Mouse (Mus musculus) heart, embryonic 13.5 days (tissue): ENCODE results near the gene Preb. TPM values are rescaled to one million over a fixed set of nuclear protein-coding genes. Genes with fewer than 3 reads are reported as not detected.

Experiments
- ATAC-seq: fragments of 200-750 bp; cut with Nextera tagmentation; 2 replicates; pipeline ENCODE4 v1.8.0; 2017; ENCODE audit warnings: moderate TSS enrichment; ENCODE audit not compliant: insufficient number of reproducible peaks, low FRiP score, low TSS enrichment; ENCODE audit errors: extremely low read depth
- H3K27ac ChIP-seq: fragments of 300-500 bp; sonication (generic); replicated peaks from 2 replicates; pipeline ENCODE4 v1.5.1; 2015; ENCODE audit warnings: moderate library complexity, mild to moderate bottlenecking, inconsistent platforms
- H3K27me3 ChIP-seq: fragments of 300-500 bp; sonication (generic); replicated peaks from 2 replicates; pipeline ENCODE4 v1.6.1; 2015; ENCODE audit warnings: mild to moderate bottlenecking, inconsistent platforms
- H3K36me3 ChIP-seq: fragments of 300-500 bp; sonication (generic); 2 replicates; pipeline ENCODE4 v1.6.1; 2015; ENCODE audit warnings: mild to moderate bottlenecking, inconsistent platforms
- H3K4me1 ChIP-seq: fragments of 300-500 bp; sonication (generic); 2 replicates; pipeline ENCODE4 v1.6.1; 2015; ENCODE audit warnings: inconsistent platforms
- H3K4me2 ChIP-seq: fragments of 300-500 bp; sonication (generic); 2 replicates; pipeline ENCODE4 v1.6.1; 2015; ENCODE audit warnings: inconsistent platforms, mild to moderate bottlenecking, moderate library complexity
- H3K4me3 ChIP-seq: fragments of 300-500 bp; sonication (generic); 2 replicates; pipeline ENCODE4 v1.5.1; 2015; ENCODE audit warnings: moderate library complexity, mild to moderate bottlenecking, inconsistent platforms
- H3K9ac ChIP-seq: fragments of 300-500 bp; sonication (generic); 2 replicates; pipeline ENCODE4 v1.6.1; 2015; ENCODE audit warnings: inconsistent platforms, mild to moderate bottlenecking, moderate library complexity
- H3K9me3 ChIP-seq: fragments of 300-500 bp; sonication (generic); 2 replicates; pipeline ENCODE4 v1.6.1; 2016; ENCODE audit warnings: inconsistent platforms
- WGBS: fragments of 180-500 bp; shearing (Covaris S2); methylation state at CpG from one replicate; pipeline ENCODE4 v1.1.7; 2015; ENCODE audit warnings: mixed read lengths; 5-methylcytosine and 5-hydroxymethylcytosine counted together
- polyA plus RNA-seq: library from polyadenylated mRNA; unstranded; fragments of >200 nt; fragmentation: Nextera tagmentation; extraction: Ambion mirVana; gene quantifications from 2 replicates; pipeline ENCODE4 v1.2.1, GENCODE M21; 2015

Preb gene
- polyA plus RNA-seq, 1 experiment from 2014 or later = 79.6 TPM

GRCm38 (mm10) chr5:30914101-30914635 lies 46.0 kb downstream of the Preb start:
- Histone ChIP-seq H3K36me3 (peaks cover 26% of the 10 kb centered on the region), H3K4me2 (peak overlapping the region; percentile 79), H3K4me1 (peaks cover 88% of the 10 kb centered on the region), H3K27ac (peak overlapping the region; percentile 96), H3K9ac (peak overlapping the region; percentile 83), H3K4me3 (peak overlapping the region; percentile 59), H3K9me3 (no peaks in the 10 kb centered on the region), H3K27me3 (no peaks in the 10 kb centered on the region)
- 48% methylated on average over 7 of the region's 7 CpGs for WGBS
- no peak for ATAC-seq

- no peaks in the 10 kb centered on the region for H3K27me3 ChIP-seq
- 17% methylated on average over 13 of the region's 13 CpGs for WGBS
- peak within 1 kb of the TSS; percentile 83 for H3K9ac ChIP-seq
- H3K9me3 ChIP-seq = no peaks in the 10 kb centered on the region
- H3K4me2 ChIP-seq = peak within 1 kb of the TSS; percentile 79
- H3K4me1 ChIP-seq = peaks cover 95% of the 10 kb centered on the region
- ATAC-seq = peak; percentile 58
- H3K4me3 ChIP-seq = peak within 1 kb of the TSS; percentile 59
- peak within 1 kb of the TSS; percentile 96 for H3K27ac ChIP-seq
- peaks cover 17% of the 10 kb centered on the region for H3K36me3 ChIP-seq
These were observed 46.9 kb downstream of the Preb start, which contains the start of gene Emilin1 for GRCm38 (mm10) chr5:30913060-30913841. Gene Emilin1 (plus strand): TSS chr5:30913402.

- no peak for ATAC-seq
- H3K9me3 ChIP-seq = no peaks in the 10 kb centered on the region
- H3K27me3 ChIP-seq = no peaks in the 10 kb centered on the region
- WGBS = 55% methylated on average over 5 of the region's 5 CpGs
- peak overlapping the region; percentile 79; the same call in 1 of the 2 replicates for H3K4me2 ChIP-seq
- H3K27ac ChIP-seq = peak overlapping the region; percentile 96
- peaks cover 92% of the 10 kb centered on the region for H3K4me1 ChIP-seq
- peaks cover 6% of the 10 kb centered on the region for H3K36me3 ChIP-seq
- peak overlapping the region; percentile 83 for H3K9ac ChIP-seq
- H3K4me3 ChIP-seq = no peak overlapping the region
These were observed 48.0 kb downstream of the Preb start for GRCm38 (mm10) chr5:30912156-30912555.

GRCm38 (mm10) chr5:30910481-30910880 lies 49.7 kb downstream of the Preb start:
- H3K27me3 ChIP-seq = no peaks in the 10 kb centered on the region
- H3K4me1 ChIP-seq = peaks cover 91% of the 10 kb centered on the region
- no peak overlapping the region for H3K9ac ChIP-seq
- ATAC-seq = no peak
- H3K4me2 ChIP-seq = no peak overlapping the region
- H3K27ac ChIP-seq = peak overlapping the region; percentile 96
- H3K36me3 ChIP-seq = peaks cover 7% of the 10 kb centered on the region
- no peak overlapping the region for H3K4me3 ChIP-seq
- no peaks in the 10 kb centered on the region for H3K9me3 ChIP-seq

GRCm38 (mm10) chr5:30909863-30910262 lies 50.3 kb downstream of the Preb start:
- no peak for ATAC-seq
- H3K4me2 ChIP-seq = no peak overlapping the region
- H3K4me1 ChIP-seq = peaks cover 91% of the 10 kb centered on the region

GRCm38 (mm10) chr5:30909300-30909659 lies 50.9 kb downstream of the Preb start:
- no peaks in the 10 kb centered on the region for H3K9me3 ChIP-seq
- ATAC-seq = no peak
- peaks cover 86% of the 10 kb centered on the region for H3K4me1 ChIP-seq
- H3K27me3 ChIP-seq = no peaks in the 10 kb centered on the region
- peak overlapping the region; percentile 95 for H3K4me2 ChIP-seq
- H3K27ac ChIP-seq = peak overlapping the region; percentile 99
- peaks cover 19% of the 10 kb centered on the region for H3K36me3 ChIP-seq
- peak overlapping the region; percentile 94 for H3K9ac ChIP-seq
- no peak overlapping the region for H3K4me3 ChIP-seq
- WGBS = 18% methylated on average over 7 of the region's 7 CpGs

More at GRCm38 (mm10) chr5:30909863-30910262, 50.3 kb downstream of the Preb start:
- H3K27ac ChIP-seq = peak overlapping the region; percentile 99
- H3K9ac ChIP-seq = peak overlapping the region; percentile 94; the same call in 1 of the 2 replicates
- H3K36me3 ChIP-seq = peaks cover 13% of the 10 kb centered on the region
- no peaks in the 10 kb centered on the region for H3K27me3 ChIP-seq
- WGBS = 80% methylated on average over 7 of the region's 7 CpGs
- no peaks in the 10 kb centered on the region for H3K9me3 ChIP-seq
- H3K4me3 ChIP-seq = no peak overlapping the region

- H3K9me3 ChIP-seq = no peaks in the 10 kb centered on the region
- H3K9ac ChIP-seq = peak overlapping the region; percentile 94
- H3K27ac ChIP-seq = peak overlapping the region; percentile 99
- peaks cover 25% of the 10 kb centered on the region for H3K36me3 ChIP-seq
- peak overlapping the region; percentile 83 for H3K4me3 ChIP-seq
- H3K4me2 ChIP-seq = peak overlapping the region; percentile 95
- ATAC-seq = peak; percentile 22; the same call in 1 of the 2 replicates
- peaks cover 80% of the 10 kb centered on the region for H3K4me1 ChIP-seq
- H3K27me3 ChIP-seq = no peaks in the 10 kb centered on the region
- WGBS = 25% methylated on average over 13 of the region's 13 CpGs
These were observed 51.5 kb downstream of the Preb start for GRCm38 (mm10) chr5:30908426-30909299.

GRCm38 (mm10) chr5:30907413-30908059 lies 52.6 kb downstream of the Preb start, which contains the start of gene Ost4:
Gene Ost4 (minus strand): TSS chr5:30907788.
- peak within 1 kb of the TSS; percentile 95 for H3K4me2 ChIP-seq
- peak within 1 kb of the TSS; percentile 99 for H3K27ac ChIP-seq
- ATAC-seq = peak; percentile 88
- H3K4me1 ChIP-seq = peaks cover 71% of the 10 kb centered on the region
- peak within 1 kb of the TSS; percentile 94 for H3K9ac ChIP-seq
- H3K4me3 ChIP-seq = peak within 1 kb of the TSS; percentile 83
- no peaks in the 10 kb centered on the region for H3K27me3 ChIP-seq
- H3K36me3 ChIP-seq = peaks cover 37% of the 10 kb centered on the region
- under 1% methylated on average over 58 of the region's 58 CpGs for WGBS
- no peaks in the 10 kb centered on the region for H3K9me3 ChIP-seq

- WGBS = 83% methylated on average over 5 of the region's 5 CpGs
- Histone ChIP-seq H3K27me3 (no peaks in the 10 kb centered on the region), H3K4me1 (peaks cover 24% of the 10 kb centered on the region), H3K9me3 (no peaks in the 10 kb centered on the region), H3K9ac (no peak overlapping the region), H3K27ac (no peak overlapping the region), H3K4me3 (no peak overlapping the region), H3K4me2 (no peak overlapping the region), H3K36me3 (peaks cover 91% of the 10 kb centered on the region)
- ATAC-seq = no peak
These were observed 58.3 kb downstream of the Preb start for GRCm38 (mm10) chr5:30901860-30902259.
